Mouse (Mus musculus): Measurements from ENCODE around the gene Tox4.

Gene Tox4

DNA sequence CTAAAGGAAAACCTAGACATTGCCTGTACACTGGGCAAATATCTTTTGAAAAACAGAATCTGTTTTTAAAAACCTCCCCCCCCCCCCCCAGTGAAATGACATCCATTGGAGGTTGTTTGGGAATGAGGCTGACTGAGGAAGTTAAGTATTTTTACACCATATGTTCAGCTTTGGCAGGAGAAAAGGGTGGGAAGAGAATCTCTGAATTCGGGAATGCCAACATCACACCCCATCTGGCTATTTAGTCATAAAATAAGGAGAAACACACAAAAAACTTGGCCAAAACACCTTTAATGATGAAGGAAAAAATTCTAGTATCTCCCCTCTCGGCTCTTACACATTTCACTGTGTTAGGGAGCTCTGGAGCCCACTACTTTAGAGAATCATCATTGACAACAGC is 32.0 kb downstream of the Tox4 start:
- intact Hi-C loops (cut with DNase I): no loop called here

DNA sequence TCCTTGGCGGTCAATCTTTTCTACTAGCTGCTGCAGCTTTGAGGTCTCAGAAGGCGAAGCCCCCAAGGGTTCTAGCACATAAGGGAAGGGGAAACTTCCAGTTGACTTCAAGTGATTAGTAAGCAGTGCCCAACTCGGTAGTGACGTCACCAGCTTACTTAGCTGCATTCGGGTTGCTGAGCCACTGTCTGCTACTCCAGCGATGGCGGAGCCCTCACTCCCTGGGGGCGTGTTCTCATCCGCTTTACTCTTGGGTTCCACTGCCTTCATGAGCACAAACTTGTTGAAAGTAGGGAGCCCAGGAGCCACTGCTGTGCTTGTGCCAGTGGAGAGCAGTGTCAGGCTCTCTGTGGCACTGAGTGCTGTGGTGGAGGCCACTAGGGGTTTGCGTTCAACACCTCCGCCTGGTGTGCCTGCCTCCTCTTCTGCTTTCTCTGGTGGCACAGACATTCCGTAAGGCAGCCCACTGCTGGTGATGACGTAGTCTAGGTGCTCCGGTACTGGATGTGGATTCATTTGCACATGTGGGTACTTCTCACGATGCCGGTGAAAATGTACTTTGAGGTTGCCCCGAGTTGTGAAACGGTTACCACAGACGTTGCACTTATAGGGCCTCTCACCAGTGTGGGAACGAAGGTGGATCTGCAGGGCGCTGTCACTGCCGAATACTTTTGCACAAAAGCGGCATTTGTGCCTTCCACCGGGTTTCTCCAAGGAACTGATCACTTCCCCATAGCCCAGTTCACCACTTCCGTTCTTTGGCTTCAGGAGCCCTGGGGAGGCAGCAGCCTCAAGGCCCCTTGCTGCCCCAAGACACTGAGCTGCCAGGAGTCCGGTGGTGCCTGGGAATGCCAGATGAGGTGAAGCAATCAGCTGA is 35.2 kb downstream of the Tox4 start:
- intact Hi-C loops (cut with DNase I): no loop called here

DNA sequence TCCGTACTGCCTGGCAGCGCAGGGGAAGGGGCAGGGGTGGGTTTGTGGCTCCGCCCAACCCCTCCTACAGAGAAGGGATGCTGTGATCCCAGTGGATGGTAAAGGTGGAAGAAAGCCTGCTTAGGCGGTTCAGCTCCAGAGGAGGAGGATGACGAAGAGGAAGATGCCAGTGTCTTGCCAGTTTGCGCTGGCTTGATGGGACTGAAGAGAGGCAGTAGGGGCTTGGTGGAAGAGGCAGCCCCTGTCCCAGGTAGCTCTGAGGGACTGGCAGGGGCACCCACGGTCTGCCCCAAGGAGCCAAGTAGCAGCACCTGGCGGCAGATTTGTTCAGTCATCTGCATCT is 35.8 kb downstream of the Tox4 start:
- intact Hi-C loops (cut with DNase I): no loop called here

DNA sequence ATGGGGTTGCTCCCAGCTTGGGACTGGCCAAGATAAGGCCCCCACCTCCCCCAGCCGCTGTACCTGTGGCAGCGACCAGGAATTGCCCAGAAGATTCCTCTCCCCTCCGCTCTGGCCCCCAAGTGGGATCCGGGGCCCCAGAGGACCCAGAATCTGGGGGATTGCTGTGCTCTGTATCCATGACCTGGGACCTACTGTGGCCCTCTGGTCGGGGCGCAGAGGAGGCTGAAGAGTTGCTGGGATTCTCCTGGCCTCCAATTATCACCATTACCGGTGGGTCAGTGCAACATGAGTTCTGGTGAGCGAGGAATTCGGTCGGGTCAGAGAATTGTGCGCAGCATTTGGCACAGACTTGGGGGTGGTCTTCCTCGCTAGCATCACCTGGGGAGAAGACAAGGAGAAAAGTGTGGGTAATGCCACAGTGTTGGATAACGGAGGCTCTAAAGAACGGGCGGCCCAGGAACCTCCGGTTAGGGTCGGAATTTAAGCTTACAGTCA is 36.4 kb downstream of the Tox4 start:
- intact Hi-C loops (cut with DNase I): no loop called here

DNA sequence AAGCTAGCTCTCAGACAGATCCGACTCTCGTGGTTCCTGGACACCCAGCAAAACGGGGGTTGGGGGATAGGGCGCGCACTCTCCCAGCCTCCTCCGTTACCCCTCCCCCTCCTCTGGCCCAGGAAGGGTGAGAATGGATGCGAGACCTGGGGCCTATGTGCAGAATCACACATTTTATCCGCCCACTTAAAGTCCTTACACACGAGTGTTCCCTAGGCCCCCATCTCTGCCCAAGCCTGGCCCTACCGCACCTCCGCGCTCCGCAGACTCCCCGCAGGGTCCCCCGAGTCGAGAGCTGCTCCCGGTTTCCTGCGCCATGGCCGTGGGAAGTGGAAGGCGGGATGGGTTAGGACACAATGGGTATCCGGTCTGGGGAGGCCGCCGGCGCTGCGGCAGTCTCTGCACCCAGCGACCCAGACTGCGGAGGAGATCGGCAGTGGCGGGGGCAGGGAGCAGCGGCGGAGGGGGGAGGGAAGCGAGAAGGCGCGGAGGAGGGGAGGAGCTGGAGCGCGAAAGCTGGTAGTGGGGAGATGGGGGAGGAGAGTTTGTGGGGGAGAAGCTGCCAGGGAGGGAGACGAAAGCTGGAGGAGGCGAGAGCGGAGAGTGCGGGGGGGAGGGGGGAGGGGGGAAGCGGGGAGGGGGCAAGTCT is 37.0 kb downstream of the Tox4 start:
- intact Hi-C loops (cut with DNase I): no loop called here

DNA sequence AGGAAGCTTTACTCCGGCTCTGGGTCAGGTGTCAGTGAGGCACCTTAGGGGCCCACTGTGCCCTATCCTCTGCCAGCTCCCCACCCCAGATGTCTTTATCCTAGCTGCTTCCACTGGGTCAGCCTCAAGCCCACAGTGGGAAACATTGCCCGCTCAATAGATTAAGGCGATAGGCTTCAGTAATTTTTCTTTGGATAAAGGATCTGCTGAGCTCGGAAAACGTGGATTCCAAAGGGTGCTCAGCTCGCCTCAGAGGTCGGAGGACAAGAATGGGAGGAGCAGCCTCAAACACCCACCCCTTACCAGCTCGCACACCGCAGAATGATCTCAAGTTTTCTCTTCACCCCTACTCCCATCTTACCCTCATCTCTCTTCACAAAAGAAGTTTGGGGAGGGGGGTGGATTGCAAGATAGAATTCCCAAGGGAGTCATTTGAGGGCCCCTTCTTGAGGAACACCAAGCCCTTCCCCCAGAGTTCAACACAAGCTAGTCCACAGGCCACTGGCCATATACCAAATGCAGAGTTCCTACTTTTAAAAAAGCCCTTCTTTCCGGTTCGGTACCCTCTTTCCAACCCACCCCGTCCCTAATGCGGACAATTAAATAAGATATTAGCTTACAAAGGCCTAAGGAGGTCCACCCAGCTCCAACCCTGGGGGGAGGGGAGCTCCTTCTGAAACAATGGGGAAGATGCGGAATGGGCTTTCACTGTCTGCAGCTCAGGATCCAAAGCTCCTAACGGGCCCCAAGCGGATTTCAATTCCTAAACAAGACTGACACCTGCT is 37.7 kb downstream of the Tox4 start:
- intact Hi-C loops (cut with DNase I): no loop called here

DNA sequence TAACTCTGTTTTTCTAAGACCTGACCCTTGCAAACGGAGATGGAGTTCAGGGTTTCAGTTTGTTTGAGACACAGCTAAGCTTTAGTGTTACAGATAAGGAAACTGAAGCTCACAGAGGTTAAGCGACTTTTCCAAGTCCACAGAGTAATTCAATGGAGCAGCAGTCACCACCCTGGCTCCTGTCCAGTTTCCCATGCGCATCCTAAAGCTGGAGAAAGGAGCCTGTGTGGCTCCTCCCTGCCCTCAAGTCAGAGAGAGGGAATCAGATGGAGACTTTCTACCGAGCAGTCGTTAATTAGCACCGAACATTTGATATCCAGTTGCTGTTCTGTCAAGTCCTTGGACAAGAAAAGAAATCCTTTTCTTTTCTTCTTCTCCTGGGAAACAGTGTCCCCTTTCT is 40.4 kb downstream of the Tox4 start:
- intact Hi-C loops (cut with DNase I): no loop called here

DNA sequence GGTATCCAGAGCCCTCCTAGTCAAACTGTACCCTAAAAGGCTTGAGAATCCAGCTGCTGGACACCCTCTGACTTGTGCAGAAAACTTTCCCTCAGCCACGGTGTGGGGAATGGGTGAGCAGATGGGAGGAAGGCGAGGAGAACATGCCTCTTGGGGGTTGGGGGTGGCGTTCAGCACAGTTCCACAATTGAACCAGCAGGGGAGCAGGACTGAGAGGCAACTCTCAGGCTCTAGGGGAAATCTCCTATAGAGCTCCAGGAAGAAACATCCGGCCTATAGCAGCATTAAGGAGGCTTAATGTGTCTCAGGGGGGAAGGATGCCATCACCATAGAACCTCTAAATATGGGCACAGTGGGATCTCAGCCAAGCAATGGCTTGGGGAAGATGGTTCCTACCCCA is 46.9 kb downstream of the Tox4 start:
- intact Hi-C loops (cut with DNase I): no loop called here

DNA sequence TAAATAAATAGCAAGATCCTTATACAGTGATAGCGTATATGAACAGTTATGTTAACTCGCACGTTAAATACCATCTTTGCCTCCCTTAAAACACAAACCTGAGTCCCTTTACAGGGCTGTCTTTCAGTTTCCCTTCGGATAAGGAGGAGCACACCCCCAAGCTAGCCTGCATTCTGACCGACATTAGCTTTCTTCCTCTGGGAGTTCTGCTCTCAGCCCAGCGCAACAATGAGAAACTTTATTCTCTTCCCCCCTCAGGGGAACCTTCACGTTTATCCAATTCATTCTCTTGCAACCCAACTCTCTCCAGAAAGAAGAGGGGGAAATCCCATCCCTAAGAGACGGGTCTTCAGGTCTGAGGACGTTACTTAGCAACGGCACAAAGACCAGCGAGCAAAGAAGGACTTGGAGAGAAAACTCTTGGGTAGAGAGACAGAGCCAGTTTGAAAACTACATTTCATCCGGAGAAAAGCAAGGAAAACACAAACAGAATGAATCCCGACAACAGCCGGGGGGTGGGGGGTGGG is 48.5 kb downstream of the Tox4 start:
- intact Hi-C loops (cut with DNase I): no loop called here

DNA sequence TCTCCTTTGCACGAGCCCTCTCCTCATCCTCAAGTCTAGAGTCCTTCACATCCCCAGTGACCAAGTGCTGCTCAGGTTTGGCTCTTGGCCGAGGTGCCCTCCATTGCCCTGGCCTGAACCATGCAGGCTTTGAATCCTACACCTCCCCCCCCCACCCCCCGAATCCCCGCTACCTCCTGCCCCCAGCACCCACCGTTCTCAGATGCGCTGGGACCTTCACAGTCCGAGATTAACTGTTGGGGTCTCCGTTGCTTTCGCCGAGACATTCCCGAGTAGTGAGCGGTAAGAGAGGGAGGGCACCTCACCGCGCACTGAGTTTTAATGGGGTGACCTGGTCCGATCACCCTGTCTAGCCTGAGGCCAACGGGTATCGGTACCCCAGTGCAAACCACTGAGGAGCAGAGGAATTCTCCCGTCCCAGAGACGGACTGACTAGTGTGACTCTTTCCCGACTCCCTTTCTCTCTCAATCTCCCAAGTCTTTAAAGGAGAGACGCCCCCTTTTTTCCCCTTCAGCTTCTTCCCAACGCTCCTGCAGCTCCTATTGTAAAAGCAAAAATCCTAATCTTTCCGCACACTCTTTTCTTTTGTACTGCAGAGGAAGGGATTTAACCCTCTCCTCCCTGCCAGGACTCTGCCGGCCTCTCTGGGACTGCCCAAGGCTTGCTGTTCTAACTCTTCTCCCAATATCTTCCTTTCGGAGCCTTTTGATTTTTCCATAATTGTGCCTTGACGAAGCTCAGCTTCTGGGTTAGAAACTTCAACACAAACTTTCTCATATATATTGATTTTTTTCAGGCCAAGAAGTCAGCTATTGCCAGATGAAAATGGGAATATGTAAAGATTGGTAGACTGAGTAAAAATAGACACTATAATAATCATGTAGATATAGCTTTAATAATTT is 49.2 kb downstream of the Tox4 start, which contains the start of gene Sall2:
Gene Sall2 (minus strand): TSS at position 853 of the 903 bp plus-strand sequence.
- intact Hi-C loops (cut with DNase I): no loop called here

DNA sequence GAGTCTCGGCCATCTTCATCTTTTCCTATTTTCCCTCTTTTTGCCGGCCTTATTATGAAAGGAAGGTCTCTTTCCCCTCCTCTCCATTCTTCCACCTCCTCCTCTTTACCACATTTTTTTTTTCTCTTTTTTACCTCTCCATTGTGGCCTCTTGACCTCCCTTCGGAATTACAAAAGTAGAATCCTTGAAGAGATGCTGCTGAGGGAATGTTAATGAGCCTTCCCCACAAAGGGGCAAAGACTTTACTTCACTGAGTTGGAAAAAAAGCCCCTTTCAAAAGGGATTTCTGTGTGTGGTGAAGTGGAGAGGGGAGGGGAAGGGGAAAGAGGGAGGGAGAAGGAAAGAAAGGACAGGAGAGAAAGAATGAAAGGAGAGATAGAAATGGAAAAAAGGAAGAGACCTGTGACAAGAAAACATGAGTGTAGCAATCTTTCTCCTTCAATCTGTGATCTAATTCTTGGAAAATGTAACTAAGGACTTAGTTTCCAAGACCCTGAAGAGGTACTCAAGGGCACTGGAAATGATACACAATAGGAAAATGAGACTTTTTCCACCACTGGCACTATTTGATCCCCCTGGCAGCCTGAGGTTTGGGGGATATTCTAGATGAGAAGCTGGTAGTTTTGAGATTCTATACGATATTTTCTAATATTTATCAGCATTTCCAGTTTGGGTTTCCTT is 52.3 kb downstream of the Tox4 start:
- intact Hi-C loops (cut with DNase I): no loop called here

DNA sequence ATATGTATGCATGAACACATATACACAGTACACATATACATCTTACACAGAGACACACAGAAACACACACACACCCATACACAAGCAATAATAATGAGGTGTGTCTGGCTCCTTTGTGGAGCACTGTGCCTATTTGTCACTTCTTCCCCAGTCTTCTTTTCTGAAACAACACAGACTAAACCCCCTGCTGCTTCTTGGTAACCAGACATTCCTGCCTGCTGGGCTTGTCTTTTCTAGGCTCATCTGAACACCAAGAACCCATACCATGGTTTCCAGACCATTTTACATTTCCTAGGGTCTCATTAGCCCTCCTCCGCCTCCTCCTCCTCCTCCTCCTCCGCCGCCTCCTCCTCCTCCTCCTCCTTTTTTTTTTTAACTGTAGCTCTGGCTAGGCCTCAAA is 53.2 kb downstream of the Tox4 start:
- intact Hi-C loops (cut with DNase I): no loop called here

DNA sequence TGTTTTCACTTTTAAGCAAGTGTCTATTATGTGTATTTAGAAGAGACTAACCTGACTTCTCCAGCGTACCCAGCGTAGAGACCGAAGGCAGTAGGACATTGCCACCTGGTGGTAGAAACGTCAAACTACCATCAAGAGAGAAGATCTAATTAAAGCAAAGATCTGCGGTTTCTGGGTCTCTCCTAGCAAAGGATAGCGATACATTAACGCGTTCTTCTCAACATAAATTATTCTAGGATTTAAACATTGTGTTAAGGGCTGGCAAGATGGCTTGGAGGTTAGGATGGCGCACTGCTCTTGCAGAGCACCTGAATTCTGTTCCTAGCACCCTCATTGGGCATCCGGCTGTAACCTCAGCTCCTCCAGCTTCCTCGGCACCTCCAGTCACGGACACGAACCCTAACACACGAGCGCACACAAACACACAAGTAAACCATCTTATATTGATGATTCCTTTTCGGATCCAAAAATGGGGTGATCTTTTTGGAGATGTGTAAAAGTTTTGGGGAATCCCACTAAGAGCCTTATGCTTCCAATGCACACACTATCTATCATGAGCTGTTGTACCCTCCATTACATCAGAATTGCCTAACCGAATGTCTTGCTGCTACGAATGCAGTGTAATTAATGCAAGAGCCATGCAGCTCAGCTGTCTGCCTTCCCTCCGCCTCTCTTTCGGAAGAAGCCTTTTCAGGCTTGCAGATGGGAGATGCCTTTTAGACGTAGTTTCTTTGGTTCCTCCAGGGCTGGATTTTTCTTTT is 60.0 kb downstream of the Tox4 start:
- intact Hi-C loops (cut with DNase I): loop anchor here (1.0 kb wide), 1 partner anchor 44 kb away; no protein-coding TSS in a partner anchor

DNA sequence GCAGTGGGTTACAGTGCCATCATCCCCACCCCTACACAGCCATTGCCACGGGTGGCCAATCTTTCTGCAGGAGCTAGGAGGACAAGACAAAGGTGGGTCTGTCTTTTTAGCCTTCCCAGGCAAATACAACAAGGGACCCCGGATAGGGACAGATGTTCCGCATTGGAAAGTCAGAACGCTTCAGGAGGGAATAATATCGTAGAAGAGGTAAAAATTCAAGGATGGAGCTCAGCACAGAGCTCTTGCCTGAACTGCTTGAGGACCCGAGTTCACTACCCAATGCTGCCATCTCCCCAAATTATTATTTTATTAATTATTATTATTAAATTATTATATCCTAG is 60.5 kb downstream of the Tox4 start:
- intact Hi-C loops (cut with DNase I): no loop called here

Data from adrenal gland (tissue).